Mouse (Mus musculus) hindbrain, embryonic 15.5 days (tissue): ENCODE results near the gene Pogz. TPM values are rescaled to one million over a fixed set of nuclear protein-coding genes. Genes with fewer than 3 reads are reported as not detected.
"Not testable (repeated sequence)": the region's sequence is repeated elsewhere in the genome, so short reads cannot be mapped to it uniquely, and the experiment has no call there.

ENCODE experiments used
- ATAC-seq: fragments of 200-750 bp; cut with Nextera tagmentation; 2 replicates; pipeline ENCODE4 v1.8.0; 2017; ENCODE audit warnings: low read depth, moderate number of reproducible peaks, moderate TSS enrichment; ENCODE audit not compliant: low FRiP score
- H3K27ac ChIP-seq: fragments of 300-500 bp; sonication (generic); replicated peaks from 2 replicates; pipeline ENCODE4 v1.5.1; 2015; ENCODE audit warnings: mild to moderate bottlenecking, inconsistent platforms
- H3K27me3 ChIP-seq: fragments of 300-500 bp; sonication (generic); 2 replicates; pipeline ENCODE4 v1.6.1; 2015; ENCODE audit warnings: control low read depth, inconsistent platforms
- H3K36me3 ChIP-seq: fragments of 300-500 bp; sonication (generic); 2 replicates; pipeline ENCODE4 v1.6.1; 2015; ENCODE audit warnings: control low read depth, inconsistent platforms
- H3K4me1 ChIP-seq: fragments of 300-500 bp; sonication (generic); replicated peaks from 2 replicates; pipeline ENCODE4 v1.6.1; 2015; ENCODE audit warnings: control low read depth, inconsistent platforms
- H3K4me2 ChIP-seq: fragments of 300-500 bp; sonication (generic); 2 replicates; pipeline ENCODE4 v1.6.1; 2015; ENCODE audit warnings: moderate library complexity, mild to moderate bottlenecking, inconsistent platforms
- H3K4me3 ChIP-seq: fragments of 300-500 bp; sonication (generic); 2 replicates; pipeline ENCODE4 v1.5.1; 2015; ENCODE audit warnings: mild to moderate bottlenecking, inconsistent platforms
- H3K9ac ChIP-seq: fragments of 300-500 bp; sonication (generic); 2 replicates; pipeline ENCODE4 v1.6.1; 2015; ENCODE audit warnings: inconsistent platforms
- H3K9me3 ChIP-seq: fragments of 300-500 bp; sonication (generic); 2 replicates; pipeline ENCODE4 v1.6.1; 2016; ENCODE audit warnings: control low read depth, inconsistent platforms
- WGBS: fragments of 180-500 bp; shearing (Covaris S2); methylation state at CpG from one replicate; pipeline ENCODE4 v1.1.7; 2015; 5-methylcytosine and 5-hydroxymethylcytosine counted together
- polyA plus RNA-seq: library from polyadenylated mRNA; unstranded; fragments of >200 nt; fragmentation: Nextera tagmentation; extraction: Ambion mirVana; gene quantifications from 2 replicates; pipeline ENCODE4 v1.2.1, GENCODE M21; 2015

The Pogz gene
- polyA plus RNA-seq, 1 experiment from 2014 or later = 21.1 TPM

- Histone ChIP-seq H3K9ac (no peak overlapping the region), H3K36me3 (no peaks in the 10 kb centered on the region), H3K9me3 (no peaks in the 10 kb centered on the region), H3K4me2 (no peak overlapping the region), H3K27me3 (no peaks in the 10 kb centered on the region; the same call in 1 of the 2 replicates), H3K4me3 (no peak overlapping the region), H3K27ac (no peak overlapping the region), H3K4me1 (no peaks in the 10 kb centered on the region)
- no peak for ATAC-seq
- 47% methylated on average over 3 of the region's 3 CpGs for WGBS
Measured at GRCm38 (mm10) chr3:94921104-94921503, 83.7 kb downstream of the Pogz start.

GRCm38 (mm10) chr3:94922333-94922732 is 85.0 kb downstream of the Pogz start:
- 52% methylated on average over 3 of the region's 3 CpGs for WGBS
- no peak overlapping the region for H3K4me2 ChIP-seq
- no peak overlapping the region for H3K9ac ChIP-seq
- H3K27ac ChIP-seq = no peak overlapping the region
- no peaks in the 10 kb centered on the region for H3K36me3 ChIP-seq
- H3K4me3 ChIP-seq = no peak overlapping the region
- H3K27me3 ChIP-seq = no peaks in the 10 kb centered on the region; the same call in 1 of the 2 replicates
- H3K4me1 ChIP-seq = no peaks in the 10 kb centered on the region
- H3K9me3 ChIP-seq = no peaks in the 10 kb centered on the region
- ATAC-seq = no peak

GRCm38 (mm10) chr3:94924688-94925087 is 87.3 kb downstream of the Pogz start:
- 84% methylated on average over 8 of the region's 8 CpGs for WGBS
- H3K27ac ChIP-seq = no peak overlapping the region
- no peak for ATAC-seq
- H3K9ac ChIP-seq = no peak overlapping the region
- H3K4me3 ChIP-seq = no peak overlapping the region
- no peak overlapping the region for H3K4me2 ChIP-seq
- H3K36me3 ChIP-seq = no peaks in the 10 kb centered on the region
- H3K4me1 ChIP-seq = no peaks in the 10 kb centered on the region
- no peaks in the 10 kb centered on the region for H3K9me3 ChIP-seq
- no peaks in the 10 kb centered on the region; the same call in 1 of the 2 replicates for H3K27me3 ChIP-seq

GRCm38 (mm10) chr3:94926301-94926736 is 89.0 kb downstream of the Pogz start:
- H3K4me3 ChIP-seq, H3K36me3 ChIP-seq, H3K9me3 ChIP-seq, H3K27ac ChIP-seq, H3K4me1 ChIP-seq, H3K4me2 ChIP-seq, ATAC-seq, H3K9ac ChIP-seq, H3K27me3 ChIP-seq: not testable (repeated sequence)
- 57% methylated on average over 4 of the region's 4 CpGs for WGBS

- not testable (repeated sequence) for H3K9me3 ChIP-seq, H3K4me2 ChIP-seq, H3K27me3 ChIP-seq, H3K9ac ChIP-seq, H3K36me3 ChIP-seq, H3K4me3 ChIP-seq, ATAC-seq, H3K27ac ChIP-seq
- 83% methylated on average over 4 of the region's 4 CpGs for WGBS
- H3K4me1 ChIP-seq = peaks cover 11% of the 10 kb centered on the region; the same call in 1 of the 2 replicates
Measured at GRCm38 (mm10) chr3:94928979-94929378, 91.6 kb downstream of the Pogz start.

- H3K4me2 ChIP-seq, H3K36me3 ChIP-seq, H3K9me3 ChIP-seq, ATAC-seq, H3K27ac ChIP-seq, H3K4me3 ChIP-seq, H3K9ac ChIP-seq, H3K27me3 ChIP-seq: not testable (repeated sequence)
- H3K4me1 ChIP-seq = peaks cover 11% of the 10 kb centered on the region; the same call in 1 of the 2 replicates
- 48% methylated on average over 7 of the region's 7 CpGs for WGBS
Measured at GRCm38 (mm10) chr3:94930386-94931266, 93.3 kb downstream of the Pogz start.

GRCm38 (mm10) chr3:94931427-94932082 is 94.2 kb downstream of the Pogz start:
- peaks cover 11% of the 10 kb centered on the region; the same call in 1 of the 2 replicates for H3K4me1 ChIP-seq
- not testable (repeated sequence) for H3K4me2 ChIP-seq, H3K27ac ChIP-seq, H3K4me3 ChIP-seq, H3K36me3 ChIP-seq, H3K27me3 ChIP-seq, H3K9ac ChIP-seq, H3K9me3 ChIP-seq, ATAC-seq
- 86% methylated on average over 10 of the region's 10 CpGs for WGBS

Other genes with a start within 250 kb of the Pogz start
- gene Gm10972, start 194.5 kb upstream of the Pogz start, polyA plus RNA-seq = not detected in 2 replicates
- 6.5 and 8.0 TPM in 2 replicates for gene Tuft1, start 178.7 kb upstream of the Pogz start, polyA plus RNA-seq
- gene Selenbp2, start 144.0 kb upstream of the Pogz start, polyA plus RNA-seq = 0.37 and 0.65 TPM in 2 replicates
- gene Cgn, start 51.1 kb upstream of the Pogz start, polyA plus RNA-seq = 13.5 and 14.3 TPM in 2 replicates
- gene Psmb4, start 49.4 kb downstream of the Pogz start, polyA plus RNA-seq = 352 and 354 TPM in 2 replicates
- 15.5 and 16.4 TPM in 2 replicates for gene Selenbp1, start 95.5 kb downstream of the Pogz start, polyA plus RNA-seq
- gene Rfx5, start 116.5 kb downstream of the Pogz start, polyA plus RNA-seq = 6.9 and 7.1 TPM in 2 replicates
- 21.8 and 27.3 TPM in 2 replicates for gene Pi4kb, start 137.2 kb downstream of the Pogz start, polyA plus RNA-seq
- gene Zfp687, start 177.9 kb downstream of the Pogz start, polyA plus RNA-seq = 18.9 and 21.2 TPM in 2 replicates
- 260 and 276 TPM in 2 replicates for gene Psmd4, start 205.0 kb downstream of the Pogz start, polyA plus RNA-seq